ENCODE assay signal across 22 mouse cellular contexts in genomic region chr12:54942586-54943157, GRCm38 (mm10). TPM values are rescaled to one million over a fixed set of nuclear protein-coding genes. Genes with fewer than 3 reads are reported as not detected.
"Had no signal": no experiment of that assay in that cellular context is flagged by ENCODE, and none has a peak within 500 bp of the region (broad histone marks: within the 10 kb centered on the region; RNA-seq: fewer than 3 reads in every experiment).

No protein-coding gene starts in this region.

RNA-seq across cellular contexts. Expression of gene Gm20403, which starts 43.7 kb away (rescaled TPM):
- total RNA-seq: layer of hippocampus, adult 8-10 months; layer of hippocampus, postnatal 10 days; layer of hippocampus, postnatal 36 days; left cerebral cortex, adult 8-10 months; left cerebral cortex, postnatal 14 days; left cerebral cortex, postnatal 4 days; megakaryocyte, adult 5-6 weeks had no signal
- polyA plus RNA-seq: kidney, embryonic 16.5 days; large intestine, adult 2 months; limb, embryonic 12.5 days; limb, embryonic 15.5 days; liver, embryonic 11.5 days; liver, embryonic 15.5 days; lung, adult 2 months; lung, postnatal 0 days; macrophage; midbrain, embryonic 12.5 days; midbrain, embryonic 15.5 days; neural tube, embryonic 12.5 days; neural tube, embryonic 15.5 days; stomach, embryonic 15.5 days; thymus, postnatal 0 days had no signal
